Mouse (Mus musculus): ENCODE data around the gene Lrba.

Gene Lrba

GRCm38 (mm10) chr3:86561023-86561344 is 336.5 kb downstream of the Lrba start:
- no peak for DNase-seq

GRCm38 (mm10) chr3:86561396-86561795 is 336.9 kb downstream of the Lrba start:
- no peak for DNase-seq

GRCm38 (mm10) chr3:86567312-86567711 is 342.8 kb downstream of the Lrba start:
- no peak for DNase-seq

GRCm38 (mm10) chr3:86571518-86571917 is 347.0 kb downstream of the Lrba start:
- DNase-seq, result no peak

GRCm38 (mm10) chr3:86572519-86573244 is 348.2 kb downstream of the Lrba start:
- DNase-seq, result no peak

- DNase-seq, result no peak
These were observed 350.8 kb downstream of the Lrba start for GRCm38 (mm10) chr3:86575312-86575711.

- DNase-seq, result no peak
These were observed 377.8 kb downstream of the Lrba start for GRCm38 (mm10) chr3:86602284-86602683.

GRCm38 (mm10) chr3:86605775-86606174 is 381.3 kb downstream of the Lrba start:
- DNase-seq, result no peak

GRCm38 (mm10) chr3:86627008-86627743 is 402.7 kb downstream of the Lrba start:
- no peak for DNase-seq

- DNase-seq, result no peak
These were observed 404.9 kb downstream of the Lrba start for GRCm38 (mm10) chr3:86629379-86629778.

GRCm38 (mm10) chr3:86635464-86635863 is 411.0 kb downstream of the Lrba start:
- DNase-seq, result no peak

GRCm38 (mm10) chr3:86635940-86636339 is 411.5 kb downstream of the Lrba start:
- DNase-seq, result no peak

GRCm38 (mm10) chr3:86638552-86639348 is 414.3 kb downstream of the Lrba start:
- no peak for DNase-seq

GRCm38 (mm10) chr3:86641393-86641792 is 416.9 kb downstream of the Lrba start:
- DNase-seq, result no peak

- no peak for DNase-seq
These were observed 417.3 kb downstream of the Lrba start for GRCm38 (mm10) chr3:86641796-86642195.

GRCm38 (mm10) chr3:86646771-86647170 is 422.3 kb downstream of the Lrba start:
- DNase-seq, result no peak

- DNase-seq, result no peak
These were observed 426.5 kb downstream of the Lrba start for GRCm38 (mm10) chr3:86651006-86651405.

GRCm38 (mm10) chr3:86659326-86659725 is 434.8 kb downstream of the Lrba start:
- DNase-seq, result no peak

GRCm38 (mm10) chr3:86664399-86664798 is 439.9 kb downstream of the Lrba start:
- DNase-seq, result no peak

GRCm38 (mm10) chr3:86668146-86668545 is 443.7 kb downstream of the Lrba start:
- peak; percentile 12 to 20 for DNase-seq

- DNase-seq, result no peak
These were observed 453.2 kb downstream of the Lrba start for GRCm38 (mm10) chr3:86677573-86678155.

GRCm38 (mm10) chr3:86687571-86688209 is 463.2 kb downstream of the Lrba start:
- DNase-seq, result peak; percentile 38 to 40

- DNase-seq, result no peak
These were observed 464.0 kb downstream of the Lrba start for GRCm38 (mm10) chr3:86688438-86688837.

All from cerebellum, postnatal 14 days (tissue).